Mouse (Mus musculus) regulatory T cell (primary cell): ENCODE measurements around the gene Slc22a1.

Experiments
- in situ Hi-C: fragments of 300-600 bp; cut with MboI, MseI; formaldehyde crosslinking; loops from one replicate; pipeline ENCODE4 v1.15.1; 2025; ENCODE audit warnings: high pct_unique_total_duplicates

The Slc22a1 gene

DNA sequence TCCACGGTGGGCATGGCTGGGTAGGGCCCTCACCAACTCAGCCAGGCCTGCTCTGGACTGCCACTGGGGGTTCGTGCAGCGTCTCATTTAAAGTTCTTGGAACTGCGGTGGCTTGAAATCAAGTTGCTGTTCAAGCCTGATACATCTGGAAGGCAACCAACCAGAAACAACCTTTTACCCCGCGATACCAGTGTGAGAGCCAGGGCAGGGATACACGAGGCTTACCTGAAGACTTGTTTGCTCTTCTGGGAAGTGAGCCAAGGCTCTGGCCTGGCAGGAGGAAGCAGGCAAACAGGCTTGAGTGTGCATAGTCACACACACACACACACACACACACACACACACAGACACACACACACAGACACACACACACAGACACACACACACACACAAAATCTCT is at the start of gene Slc22a1:
Slc22a1 (minus strand) TSS at position 184 of the 400 bp plus-strand sequence.
- in situ Hi-C loops, result loop anchor here (10.0 kb wide), 1 partner anchor 421 kb away; no protein-coding TSS in a partner anchor

DNA sequence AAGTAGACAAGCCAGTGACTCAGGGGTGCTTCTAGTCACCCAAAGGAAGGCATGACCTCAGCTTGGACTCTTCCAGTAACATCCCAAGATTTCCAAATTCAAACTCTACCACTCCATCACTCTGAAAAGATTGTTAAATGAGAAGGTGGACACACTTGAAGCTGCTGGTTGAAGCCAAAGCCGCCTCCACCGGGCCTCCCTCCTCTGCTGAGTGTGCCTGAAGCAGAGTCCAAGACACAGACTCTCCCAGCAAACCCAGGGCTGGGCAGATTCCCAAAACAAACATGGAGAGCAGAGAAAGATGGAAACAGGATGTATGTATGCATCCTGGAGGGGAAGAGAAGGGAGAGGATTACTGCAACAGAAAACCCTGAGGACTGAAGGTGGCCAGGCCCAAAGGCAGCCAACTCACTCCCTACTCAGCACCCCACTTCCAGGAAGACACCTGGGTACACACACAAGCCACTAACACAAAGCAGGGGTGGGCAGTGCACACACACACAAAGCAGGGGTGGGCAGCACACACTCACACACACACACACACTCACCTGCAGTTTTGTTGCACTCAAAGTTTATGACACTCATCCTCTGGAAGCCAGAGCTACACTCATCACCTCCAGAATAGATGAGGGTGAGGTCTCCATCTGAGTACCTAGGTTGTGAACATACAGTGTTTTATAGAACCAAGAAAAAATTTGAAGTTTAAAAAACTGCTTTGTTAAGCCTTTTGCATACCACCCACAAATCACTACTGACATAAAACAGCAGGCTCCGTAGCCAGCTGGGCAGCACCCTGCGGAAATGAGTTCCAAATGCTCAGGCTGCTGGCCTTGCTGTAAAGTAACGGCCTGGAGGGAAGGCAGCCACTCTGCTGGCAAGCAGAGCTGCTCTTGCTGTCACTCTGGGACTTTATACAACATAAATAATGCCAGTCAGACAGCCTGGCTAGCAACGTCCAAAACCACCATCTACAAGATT is 49.4 kb upstream of the Slc22a1 start:
- in situ Hi-C loops, result no loop called here

DNA sequence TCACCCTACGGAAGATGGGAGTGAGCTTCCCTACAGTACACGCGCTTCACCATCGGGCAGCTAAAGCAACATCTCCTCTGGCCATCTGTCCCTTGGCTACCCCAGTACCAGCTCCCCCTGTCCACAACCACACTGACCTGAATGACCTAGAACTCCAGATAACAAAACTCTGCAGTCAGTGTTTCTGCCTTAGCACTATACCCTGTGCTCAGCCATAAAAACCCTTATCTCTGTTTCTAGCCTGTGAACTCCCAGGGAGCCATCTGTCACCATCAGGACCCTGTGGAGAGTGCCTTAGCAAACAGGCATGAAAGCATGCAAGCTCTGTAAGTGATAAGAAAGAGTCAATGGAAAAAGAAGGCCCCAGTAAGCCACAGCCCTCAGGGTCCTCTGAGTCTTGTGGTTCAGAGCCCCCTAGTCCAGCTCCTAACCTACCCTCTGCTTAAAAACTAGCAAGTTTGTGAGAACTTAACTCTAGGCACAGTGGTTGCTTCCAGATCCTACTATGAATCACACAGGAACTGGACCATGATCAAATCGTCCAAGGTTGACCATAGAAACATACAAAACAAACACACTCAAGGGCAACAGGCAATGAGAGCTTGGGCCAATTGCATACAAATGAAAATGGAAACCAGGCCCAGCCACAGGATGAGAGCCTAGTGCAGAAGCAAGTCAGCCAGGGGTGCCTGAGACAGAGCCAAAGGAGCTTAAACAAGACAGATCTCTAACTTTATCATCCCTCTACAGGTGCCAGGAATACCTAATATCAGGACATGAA is 48.5 kb upstream of the Slc22a1 start:
- in situ Hi-C loops, result no loop called here

DNA sequence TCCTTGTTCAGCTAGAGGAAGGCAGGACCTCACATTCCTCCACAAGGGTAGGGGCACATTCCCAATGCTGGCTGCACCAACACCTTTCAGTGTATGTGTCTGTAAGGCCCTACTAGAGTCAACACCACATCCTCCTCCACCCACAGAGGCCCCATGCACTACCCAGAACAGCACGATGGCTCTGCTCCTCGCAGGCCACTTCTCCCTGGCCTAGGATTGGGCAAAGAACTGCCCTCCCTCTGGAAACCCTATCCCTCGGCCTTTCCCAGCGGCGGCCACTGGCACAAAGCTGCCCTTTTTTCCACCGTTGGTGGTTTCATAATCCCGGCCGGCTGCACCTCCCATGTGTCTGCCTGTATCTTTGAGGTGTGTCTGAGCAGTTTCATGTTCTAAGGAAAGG is 47.0 kb upstream of the Slc22a1 start:
- in situ Hi-C loops, result no loop called here

DNA sequence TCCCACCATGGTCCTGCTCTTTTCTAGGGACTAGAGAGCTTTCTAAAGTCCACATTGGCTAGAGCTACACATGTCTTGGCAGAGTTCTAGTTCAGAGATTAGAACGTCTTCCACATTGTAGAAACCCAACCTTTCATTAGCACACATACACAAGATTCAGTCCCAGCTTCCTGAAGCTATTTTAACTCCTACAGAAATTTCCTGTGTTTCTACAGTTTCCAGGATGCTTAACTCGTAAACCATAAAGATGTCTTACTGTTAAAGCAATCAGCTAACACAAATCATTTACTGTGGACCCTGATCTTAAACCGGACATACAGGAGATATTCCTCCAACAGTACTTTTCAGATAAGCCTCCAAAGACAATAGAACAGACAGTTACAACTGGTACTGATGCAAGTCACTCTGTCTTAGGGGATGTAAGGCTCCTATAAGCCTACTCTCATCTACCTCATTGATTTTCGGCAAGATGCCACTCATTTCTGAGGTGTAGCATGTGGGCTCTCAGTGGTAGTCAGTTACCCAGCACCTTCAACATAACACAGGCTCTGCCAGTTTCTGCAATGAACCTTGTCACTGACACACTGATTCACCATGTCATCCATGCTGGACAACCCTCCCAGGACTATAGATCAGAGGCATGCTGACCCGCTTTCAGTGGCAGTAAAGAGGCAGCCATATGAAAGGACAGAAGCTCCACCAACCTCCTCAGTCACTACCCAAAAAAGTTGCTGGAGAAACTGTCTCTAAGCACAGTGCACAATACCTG is 45.7 kb upstream of the Slc22a1 start:
- in situ Hi-C loops, result no loop called here

DNA sequence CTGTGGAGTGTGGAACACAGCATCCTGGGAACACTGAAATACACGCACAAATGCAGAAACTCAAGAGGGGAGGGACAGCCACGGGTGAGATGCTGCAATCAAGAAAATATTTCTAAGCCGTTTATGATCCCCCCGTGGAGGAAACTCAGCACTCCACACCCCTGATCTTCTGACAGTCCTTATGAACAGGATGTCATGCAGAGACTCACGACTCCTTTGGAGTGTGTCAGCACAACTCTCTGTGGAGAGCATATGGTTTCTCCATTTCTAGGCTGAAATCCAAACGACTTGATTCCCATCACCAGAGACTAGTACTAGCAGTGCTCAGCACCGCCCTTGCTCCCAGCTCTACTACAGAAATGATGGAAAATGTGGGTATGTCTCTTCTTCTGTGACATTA is 42.6 kb upstream of the Slc22a1 start:
- in situ Hi-C loops, result no loop called here

DNA sequence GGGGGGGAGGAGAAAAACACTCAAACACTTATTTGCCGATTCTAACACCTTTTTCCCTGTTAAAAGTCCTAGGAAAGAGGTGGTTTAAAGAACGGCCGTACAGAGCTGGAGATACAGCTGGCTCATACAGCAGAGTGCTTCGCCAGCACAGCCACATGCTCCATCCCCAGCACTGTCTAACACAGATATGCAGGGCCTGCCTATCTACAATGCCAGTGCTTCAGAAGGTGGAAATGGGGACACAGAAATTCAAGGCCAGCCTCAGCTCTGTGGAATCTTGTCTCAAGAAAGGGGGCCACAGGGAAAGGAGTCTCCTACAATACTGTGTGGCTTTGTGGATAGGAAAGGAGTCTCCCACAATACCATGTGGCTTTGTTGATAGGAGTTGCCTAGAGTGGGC is 41.8 kb upstream of the Slc22a1 start:
- in situ Hi-C loops, result no loop called here

DNA sequence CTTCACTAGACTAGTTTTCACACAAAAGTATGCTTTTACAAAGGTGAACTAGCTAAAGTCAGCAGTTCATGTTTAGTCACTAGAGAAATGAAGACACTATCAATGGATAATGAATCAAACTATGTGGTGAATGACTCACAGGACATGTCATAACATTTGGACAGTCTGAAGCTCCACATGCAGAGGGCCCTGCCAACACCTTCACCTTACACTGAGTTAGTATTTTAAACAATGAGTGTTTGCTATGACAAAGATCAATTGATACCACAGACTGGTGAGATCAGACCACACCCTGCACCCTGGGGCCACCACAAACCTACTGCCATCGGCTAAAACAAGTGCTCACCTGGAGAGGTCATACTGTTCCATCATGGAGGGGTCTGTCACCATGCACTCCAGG is 39.4 kb upstream of the Slc22a1 start:
- in situ Hi-C loops, result no loop called here

DNA sequence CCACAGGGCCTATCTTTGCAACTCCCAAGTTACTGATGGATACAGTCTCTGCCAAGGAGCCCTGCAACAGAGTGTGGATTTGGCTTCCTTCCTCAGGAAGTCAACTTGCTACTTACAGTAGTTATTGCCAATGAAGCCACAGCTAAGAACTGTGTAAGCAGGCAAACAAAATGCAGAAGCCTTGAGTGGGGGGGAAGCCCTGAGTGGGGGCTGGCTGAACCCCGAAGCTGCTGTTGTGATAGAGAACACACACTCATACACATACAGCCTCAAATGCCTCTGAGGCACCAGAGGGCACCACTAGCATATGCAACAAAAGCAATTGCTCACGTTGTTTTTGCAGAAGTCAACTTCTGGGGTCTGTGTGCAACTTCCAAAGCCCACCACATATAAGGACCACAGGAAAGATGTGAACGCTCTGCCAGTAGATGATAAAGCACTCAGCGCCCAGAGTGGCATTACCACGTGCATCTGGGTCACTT is 38.5 kb upstream of the Slc22a1 start:
- in situ Hi-C loops, result no loop called here

DNA sequence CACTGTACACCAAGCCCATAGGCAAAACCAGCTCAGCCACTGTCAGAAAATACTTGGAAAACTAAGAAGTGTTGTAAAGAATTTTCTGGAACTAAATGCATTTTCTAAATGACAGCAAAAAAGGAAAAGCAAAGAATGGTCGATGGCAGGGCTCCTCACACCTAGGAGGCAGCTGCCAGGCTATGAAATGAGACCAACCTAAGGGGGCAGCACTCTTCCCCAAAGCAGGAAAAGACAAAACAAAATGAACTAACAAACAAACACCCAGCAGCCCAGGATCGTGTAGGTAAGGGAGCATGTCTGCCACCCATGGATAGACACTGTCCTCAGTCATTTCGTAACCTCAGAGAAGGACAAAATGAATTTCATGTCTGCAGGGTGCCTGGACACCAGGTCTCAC is 37.4 kb upstream of the Slc22a1 start:
- in situ Hi-C loops, result no loop called here

DNA sequence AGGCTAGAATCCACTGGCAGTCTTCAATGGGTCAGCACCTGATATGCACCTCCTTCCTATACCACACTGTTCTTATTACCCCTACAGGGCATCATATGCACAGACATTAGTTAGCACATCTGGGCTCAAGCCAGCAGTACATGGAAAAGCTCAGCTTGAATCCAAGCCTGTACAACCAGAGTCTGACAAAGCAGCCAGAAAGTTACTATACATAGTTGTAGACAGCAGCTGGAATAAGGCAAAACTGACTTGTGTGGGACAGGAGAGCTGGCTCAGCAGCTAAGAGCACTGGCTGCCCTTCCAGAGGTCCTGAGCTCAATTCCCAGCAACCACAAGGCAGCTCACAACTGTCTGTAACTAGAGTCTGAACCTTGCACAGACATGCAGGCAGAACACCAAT is 36.6 kb upstream of the Slc22a1 start:
- in situ Hi-C loops, result no loop called here

DNA sequence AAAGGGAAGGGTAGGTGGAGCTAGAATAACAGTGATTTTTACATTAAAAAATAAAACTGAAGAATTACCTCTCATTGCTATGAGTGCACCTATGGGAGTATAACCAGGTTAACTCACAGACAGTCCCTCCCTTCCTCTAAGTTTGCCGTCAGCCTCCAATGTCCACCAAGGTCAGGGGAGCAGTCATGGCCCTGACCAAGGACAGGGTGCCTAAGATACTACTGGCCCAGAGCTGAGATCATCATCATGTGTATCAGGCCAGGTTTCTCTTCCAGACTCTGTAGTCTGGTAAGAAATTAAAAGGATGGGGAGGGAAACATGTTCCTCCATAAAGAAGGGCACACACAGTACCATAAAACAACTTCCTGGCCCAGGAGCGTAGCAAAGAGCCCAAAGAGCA is 35.3 kb upstream of the Slc22a1 start:
- in situ Hi-C loops, result no loop called here

DNA sequence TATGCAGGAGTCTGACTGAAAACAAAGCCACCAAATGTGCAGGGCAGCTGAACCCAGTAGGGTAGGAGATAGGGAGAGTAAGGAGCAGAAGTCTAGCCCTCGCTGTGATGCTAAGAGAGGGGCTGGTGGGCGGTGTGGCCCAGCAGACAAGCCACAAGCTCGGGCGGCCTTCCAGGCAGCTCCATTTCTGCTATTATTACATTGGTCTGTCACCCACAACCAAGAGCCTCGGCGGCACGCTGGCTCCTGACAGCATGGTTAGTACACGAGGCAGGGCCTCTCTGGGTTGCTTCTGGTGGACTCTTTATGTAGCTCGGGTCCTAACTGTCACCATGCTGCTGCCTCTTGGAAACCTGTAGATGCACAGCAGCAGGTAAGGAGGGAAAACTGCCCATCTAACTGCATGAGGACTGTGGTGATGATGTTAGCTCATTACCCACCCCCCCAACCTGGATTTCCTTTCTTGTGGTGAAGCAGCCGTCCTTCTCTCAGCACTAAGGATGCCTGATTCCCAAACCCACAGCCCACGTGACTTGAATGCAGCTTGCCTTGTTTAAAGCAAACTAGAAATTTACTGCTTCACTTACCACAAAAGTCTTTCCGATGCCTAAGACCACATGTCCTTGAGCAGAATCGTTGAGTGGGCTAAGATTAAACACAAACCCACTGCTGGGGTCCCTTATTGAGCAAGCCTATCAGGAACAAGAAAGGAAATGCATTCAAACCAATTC is 34.6 kb upstream of the Slc22a1 start:
- in situ Hi-C loops, result no loop called here

DNA sequence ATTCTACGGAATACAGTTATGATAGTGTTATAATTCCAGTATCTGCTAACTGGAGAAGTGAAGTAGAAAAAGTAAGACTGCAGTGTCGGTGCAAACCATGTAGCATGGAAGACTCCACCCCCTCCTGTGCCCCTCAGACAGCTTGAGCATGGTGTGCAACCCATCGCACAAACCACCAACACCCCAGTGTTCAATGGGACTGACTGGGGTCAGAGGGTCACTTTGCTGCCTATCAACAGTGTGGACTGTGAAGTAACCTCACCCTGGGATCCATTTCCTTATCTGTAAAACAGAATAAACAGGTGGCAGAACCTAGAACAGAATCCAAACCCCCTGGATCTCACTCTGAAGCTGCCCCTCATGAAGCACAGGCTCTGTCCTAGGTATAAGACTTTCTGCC is 32.8 kb upstream of the Slc22a1 start:
- in situ Hi-C loops, result no loop called here

DNA sequence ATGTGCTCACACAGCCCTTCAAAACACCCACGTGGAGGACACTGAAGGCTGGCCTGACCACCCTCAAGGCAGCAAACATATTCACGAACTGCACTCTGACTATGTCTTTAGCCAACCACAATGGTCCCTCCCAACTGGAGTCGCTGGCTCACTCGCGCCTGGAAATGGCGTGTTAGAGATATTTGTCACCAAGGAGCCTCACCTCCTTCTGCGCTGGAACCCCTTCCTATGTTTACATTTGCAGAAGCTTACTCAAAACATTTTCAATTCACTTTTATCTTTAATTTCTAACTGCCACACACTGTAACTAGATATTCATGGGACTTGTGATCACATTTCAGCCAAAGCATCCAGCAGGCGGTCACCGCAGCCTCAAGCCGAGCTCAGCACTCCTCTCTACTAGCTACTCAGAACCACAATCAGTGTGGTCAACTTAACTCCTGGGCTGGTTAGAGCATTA is 31.0 kb upstream of the Slc22a1 start:
- in situ Hi-C loops, result no loop called here

DNA sequence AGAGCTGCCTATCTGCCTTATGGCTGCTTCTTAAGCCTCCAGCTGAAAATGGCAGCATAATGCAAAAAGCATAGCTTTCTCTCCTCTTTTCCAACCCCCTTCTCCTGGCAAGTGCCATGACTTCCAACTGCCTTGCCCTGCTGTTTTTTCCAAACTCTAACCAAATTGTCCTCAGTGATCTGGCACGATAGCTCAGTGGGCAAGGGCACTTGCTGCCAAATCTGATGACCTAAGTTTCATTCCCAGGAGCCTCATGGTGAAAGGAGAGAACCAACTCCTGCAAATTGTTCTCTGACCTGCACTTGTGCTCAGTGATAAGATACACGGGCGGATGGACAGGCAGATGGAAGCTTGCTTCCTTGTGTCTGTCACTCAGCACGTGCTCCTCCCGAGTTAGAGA is 27.3 kb upstream of the Slc22a1 start:
- in situ Hi-C loops, result no loop called here

DNA sequence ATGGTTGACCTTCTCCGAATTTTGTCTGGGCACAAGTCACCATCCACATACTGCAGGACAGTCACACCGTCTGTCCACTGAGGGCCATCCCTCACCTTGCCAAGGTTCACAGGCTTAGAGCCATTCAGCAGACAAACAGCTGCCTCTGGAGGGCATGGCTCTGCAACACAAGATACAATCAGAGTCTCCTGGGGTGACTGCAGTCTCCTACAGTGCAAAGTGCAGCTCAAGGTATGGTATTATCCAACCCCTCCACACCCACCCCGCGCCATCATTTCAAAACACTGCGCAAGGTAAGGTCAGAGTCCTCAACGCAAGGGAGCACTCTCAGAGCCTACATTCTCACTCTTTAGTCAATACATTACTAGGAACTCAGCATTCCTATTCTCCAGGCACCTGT is 24.7 kb upstream of the Slc22a1 start:
- in situ Hi-C loops, result no loop called here

DNA sequence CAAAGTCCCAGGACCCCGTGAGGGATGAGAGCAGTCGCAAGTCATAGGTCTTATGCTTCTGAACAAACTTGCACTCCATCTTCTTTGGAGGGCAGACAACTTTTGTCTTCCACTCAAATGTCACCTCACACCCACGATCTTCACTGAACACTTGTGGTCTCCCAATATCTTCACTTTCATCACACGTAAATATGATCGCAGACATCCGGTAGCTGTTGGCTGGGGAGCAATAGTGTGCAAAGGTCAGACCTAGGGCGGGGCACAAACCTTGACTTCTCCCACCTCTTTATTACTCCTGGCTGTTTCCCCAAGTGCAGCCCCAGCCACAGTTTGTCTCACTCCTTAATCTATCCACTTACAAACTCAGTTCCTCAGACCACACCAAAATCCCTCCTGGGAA is 16.3 kb upstream of the Slc22a1 start:
- in situ Hi-C loops, result loop anchor here (5.0 kb wide), 1 partner anchor 125 kb away; no protein-coding TSS in a partner anchor

DNA sequence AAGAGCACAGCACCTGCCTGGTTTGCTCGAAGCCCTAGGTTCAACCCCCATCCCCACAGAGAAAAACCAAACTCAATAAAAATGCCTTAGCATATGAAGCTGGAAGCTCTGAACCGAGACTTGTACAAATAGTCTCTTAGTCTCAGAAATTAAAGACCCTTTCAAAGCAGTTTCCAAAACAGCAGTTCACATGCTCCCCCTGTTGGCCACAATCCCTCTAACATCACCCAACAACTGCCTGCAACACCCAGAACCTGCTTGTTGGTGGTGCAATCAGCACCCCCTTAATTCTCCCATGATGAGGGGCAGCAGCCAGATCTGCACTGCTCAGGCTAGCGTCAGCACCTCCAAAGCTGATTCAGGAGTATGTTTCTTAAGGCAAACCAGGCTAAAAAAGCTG is 13.9 kb upstream of the Slc22a1 start:
- in situ Hi-C loops, result no loop called here

DNA sequence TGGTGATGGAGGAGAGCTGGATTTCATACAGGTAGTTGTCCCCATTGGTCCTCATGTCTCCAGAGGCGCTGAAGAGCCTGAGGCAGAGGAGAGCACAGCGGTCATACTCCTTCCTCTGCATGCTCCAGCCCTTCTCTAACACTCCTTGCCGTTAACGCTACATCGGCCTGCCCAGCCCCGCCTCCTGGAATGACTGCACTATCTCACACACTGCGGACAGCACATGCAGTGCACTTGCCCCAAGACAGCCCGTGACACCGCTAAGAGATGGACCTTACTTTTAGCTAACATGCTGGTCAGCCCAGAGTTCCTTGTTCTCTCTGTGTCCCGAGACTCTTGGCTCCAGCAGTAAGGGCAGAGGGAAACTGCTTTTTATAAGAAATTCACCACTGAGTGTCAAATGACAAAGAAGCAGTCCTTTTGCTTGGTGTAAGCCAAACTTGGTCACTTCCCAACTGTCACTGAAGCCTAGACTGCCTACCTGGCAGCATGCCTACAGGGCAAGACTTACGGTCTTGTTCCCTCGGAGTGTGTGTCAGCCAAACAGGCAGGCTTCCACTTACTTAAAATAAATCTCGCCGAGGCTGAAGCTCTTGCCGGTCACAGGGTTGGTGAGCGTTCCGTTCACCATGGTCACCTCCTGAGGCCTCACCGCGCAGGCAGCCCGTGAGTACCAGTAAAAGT is 12.9 kb upstream of the Slc22a1 start:
- in situ Hi-C loops, result no loop called here
